Mouse (Mus musculus): ENCODE data around the gene Tmem229b.
"Not testable (repeated sequence)": the region's sequence is repeated elsewhere in the genome, so short reads cannot be mapped to it uniquely, and the experiment has no call there.

Tmem229b gene

DNA sequence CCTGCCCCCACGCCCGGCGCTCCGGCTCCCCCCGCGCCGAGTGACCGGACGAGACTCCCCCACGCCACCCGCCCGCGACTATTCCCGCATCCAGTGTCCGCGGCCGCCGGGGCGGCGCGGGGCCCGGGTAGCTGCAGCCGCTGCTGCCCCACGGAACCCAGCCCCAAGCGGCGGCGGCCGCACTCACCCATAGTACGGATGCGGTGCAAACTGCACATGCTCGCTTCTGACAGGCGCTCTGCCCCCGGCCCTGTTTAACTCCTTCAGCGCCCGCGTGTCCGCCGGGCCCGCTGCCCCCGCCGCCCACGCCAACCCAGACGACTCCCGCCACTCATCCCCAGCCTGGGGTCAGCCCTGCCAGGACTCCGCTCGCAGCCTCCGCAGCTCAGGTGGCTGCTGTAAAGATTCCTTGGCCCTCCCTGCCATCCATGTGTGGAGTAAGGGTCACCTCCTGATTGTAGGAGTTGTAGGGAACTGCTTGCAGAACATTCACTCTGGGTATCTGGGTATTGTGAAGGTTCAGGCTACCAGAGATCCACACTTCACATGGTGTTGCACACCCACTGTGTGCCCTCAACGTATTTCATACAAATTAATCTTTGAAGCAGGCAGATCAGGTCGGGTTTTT is at the start of gene Tmem229b:
TSS of gene Tmem229b (minus strand) at position 502 of the 628 bp plus-strand sequence.
- no peak for DNase-seq (ENCODE audit: low read depth, low spot score)

DNA sequence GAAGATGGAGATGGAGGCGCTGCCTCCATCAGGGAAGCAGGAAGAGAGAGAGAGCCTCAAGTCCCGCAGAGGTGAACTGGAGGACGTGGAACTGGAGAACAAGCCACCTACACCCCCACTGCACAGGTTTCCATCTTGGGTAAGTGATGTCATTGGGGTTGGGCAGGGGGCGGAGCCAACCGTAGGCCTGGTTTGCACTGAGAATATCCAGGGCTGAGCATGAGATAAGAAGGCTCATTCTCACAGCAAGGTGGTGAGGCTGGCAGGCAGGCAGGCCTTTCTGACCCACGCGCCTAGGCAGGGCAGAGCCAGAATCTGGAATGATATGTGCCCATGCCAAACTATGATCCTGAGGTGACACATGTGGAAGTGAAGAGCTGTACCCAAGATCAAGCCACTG is 47.8 kb upstream of the Tmem229b start:
- no peak for DNase-seq (ENCODE audit: low read depth, low spot score)

DNA sequence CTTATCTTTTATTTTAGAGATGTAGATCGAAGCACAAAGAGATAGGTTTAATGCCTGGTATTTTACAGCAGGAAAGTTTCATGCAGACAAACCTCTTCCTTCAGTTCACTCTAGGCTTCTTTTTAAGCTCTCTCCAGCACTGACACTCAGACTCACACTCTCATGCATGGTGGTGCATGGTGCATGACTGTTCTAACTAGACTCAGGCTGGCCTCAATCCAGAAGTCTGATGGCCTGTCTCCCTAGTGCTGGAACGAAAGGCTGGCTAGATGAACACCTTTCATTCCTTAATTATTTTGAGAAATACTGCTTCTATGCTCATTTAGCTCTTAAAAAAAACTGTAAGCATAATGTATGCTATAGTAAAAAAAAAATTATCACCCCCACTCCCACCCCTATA is 44.6 kb upstream of the Tmem229b start:
- no peak for DNase-seq (ENCODE audit: low read depth, low spot score)

- no peak for DNase-seq (ENCODE audit: low read depth, low spot score)
Measured at GRCm38 (mm10) chr12:79050545-79051212, 43.3 kb upstream of the Tmem229b start.

DNA sequence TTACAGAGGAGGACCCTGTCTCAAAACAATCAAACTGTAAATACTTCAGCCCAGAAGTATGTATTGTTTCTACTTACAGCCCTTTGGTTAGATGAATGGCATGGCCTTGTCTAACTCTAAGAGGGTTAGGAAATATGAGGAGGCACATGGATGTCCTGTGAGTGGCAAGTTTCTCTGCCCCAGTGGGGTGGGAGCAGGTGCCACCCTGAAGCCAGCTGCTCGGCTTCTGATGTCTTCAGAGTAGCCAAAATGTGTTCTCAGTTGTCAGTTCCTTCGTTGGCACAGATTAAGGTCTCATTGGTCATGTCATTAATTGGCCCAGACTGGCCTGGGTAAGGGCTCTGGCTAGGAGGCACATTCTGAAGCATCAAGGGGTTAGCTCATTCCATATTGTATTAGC is 42.4 kb upstream of the Tmem229b start:
- no peak for DNase-seq (ENCODE audit: low read depth, low spot score)

- no peak for DNase-seq (ENCODE audit: low read depth, low spot score)
Measured at GRCm38 (mm10) chr12:79048898-79049297, 41.5 kb upstream of the Tmem229b start.

DNA sequence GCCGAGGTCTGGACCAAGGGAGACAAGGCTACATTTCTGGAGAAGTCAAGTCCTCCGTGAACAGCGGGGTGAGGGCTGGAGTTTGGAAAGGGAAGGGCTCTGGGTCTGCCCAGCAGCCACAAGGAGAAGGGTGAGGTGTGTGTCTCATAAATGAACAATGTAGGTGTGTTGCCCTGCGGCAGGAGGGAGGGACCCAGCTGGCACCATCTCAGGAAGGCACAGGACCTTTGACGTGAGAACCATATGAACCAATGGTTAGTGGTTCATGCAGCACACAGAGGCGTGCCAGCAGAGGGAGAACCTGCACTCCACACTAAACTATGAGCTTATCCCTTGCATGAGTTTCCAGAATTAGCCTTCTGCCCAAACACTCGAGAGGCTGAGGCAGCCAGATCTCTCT is 39.8 kb upstream of the Tmem229b start:
- DNase-seq (ENCODE audit: low read depth, low spot score) = no peak

DNA sequence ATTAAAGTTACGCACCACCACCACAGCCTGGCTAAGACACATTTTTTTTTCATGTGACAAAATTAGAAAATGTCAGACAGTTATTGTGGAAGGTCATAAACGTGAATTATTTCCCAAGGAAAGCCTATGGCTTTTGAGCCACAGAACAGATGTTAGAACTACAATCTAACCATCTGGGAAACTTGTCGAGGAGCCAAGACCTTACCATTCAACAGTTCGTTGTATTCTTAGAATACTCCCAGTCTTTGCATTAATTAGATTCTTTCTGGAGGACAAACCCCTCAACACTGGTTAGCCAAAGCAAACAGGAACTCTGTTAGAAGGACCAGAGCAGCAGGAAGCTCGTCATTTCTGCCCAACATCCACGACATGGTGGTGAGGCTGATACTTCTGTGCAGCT is 38.7 kb upstream of the Tmem229b start:
- no peak for DNase-seq (ENCODE audit: low read depth, low spot score)

DNA sequence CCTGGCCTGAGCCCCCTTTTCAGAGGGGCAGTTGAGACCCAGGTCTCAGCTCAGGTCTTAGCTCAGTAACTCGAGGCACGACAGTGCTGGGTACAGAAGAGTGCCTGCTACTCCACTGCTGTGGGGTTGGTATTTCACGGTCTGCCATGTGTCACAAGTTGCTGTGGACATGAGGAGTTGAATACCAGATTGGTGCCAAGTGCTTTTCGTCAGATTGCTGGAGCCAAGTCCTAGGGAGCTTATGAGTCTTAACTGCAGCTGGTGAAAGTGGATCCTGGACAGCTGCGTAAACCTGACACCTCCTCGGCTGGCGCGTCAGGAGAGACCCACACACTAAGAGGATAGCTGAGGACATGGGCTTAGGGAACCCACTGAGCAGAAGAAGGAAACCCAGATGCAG is 37.2 kb upstream of the Tmem229b start:
- no peak for DNase-seq (ENCODE audit: low read depth, low spot score)

DNA sequence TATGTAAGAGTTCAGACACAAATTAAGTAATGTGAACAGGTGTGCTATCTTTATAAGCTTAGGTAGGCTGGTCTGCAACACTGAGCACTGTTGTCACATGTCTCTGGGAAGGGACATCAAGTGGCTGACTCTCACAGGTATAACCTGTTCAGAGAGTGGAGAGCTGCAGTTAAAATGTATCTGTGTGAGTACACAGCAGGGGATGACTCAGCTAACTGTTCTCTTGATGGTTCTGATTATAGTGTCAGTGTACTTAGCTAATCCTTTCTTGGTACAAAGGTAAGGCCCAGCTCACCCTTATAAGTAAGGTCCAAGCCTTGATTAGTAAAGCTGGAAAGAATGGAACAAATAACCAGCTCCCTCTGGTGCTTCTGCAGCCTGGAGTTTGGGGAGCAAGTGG is 34.0 kb upstream of the Tmem229b start:
- DNase-seq (ENCODE audit: low read depth, low spot score) = no peak

GRCm38 (mm10) chr12:79040201-79040827 is 32.9 kb upstream of the Tmem229b start:
- DNase-seq (ENCODE audit: low read depth, low spot score) = no peak

DNA sequence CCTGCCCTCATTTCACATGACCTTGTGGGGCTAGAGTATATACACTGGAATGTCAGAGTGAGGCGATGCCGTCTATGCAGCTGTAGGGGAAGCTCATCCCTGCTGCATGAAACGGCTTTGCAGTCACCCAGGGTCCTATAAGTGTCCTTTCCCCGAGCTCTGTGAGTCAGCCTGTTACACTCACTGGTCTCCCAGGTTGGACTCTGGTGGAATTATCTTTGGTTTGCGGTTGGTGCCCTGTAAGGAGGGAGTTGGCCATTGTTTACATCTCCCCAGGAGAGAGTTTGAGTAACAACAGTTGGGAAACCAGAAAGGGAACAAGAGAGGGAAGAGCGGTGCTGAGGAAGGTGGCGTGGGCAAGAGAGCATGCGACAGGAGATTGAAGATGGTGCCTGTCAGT is 32.3 kb upstream of the Tmem229b start:
- DNase-seq (ENCODE audit: low read depth, low spot score) = no peak

DNA sequence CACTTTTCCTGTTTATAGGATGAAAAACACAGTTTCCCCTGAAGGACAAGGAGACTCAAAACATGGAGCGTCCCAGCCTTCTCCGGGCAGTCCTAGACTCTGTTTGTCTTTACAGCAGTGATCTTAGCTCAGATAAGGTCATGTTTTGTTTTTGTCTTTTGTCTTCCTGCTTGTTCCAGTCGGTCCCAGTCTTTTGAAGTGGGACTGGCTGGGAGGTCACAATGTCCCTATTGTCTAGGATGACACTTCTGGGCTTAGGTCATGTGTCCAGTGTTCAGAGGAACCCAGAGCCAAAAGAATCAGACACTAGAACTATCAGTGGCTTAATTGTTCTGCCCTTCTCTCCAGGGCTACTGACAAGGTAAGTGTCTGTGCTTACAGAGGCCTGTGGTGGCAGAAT is 27.9 kb upstream of the Tmem229b start:
- DNase-seq (ENCODE audit: low read depth, low spot score) = no peak

DNA sequence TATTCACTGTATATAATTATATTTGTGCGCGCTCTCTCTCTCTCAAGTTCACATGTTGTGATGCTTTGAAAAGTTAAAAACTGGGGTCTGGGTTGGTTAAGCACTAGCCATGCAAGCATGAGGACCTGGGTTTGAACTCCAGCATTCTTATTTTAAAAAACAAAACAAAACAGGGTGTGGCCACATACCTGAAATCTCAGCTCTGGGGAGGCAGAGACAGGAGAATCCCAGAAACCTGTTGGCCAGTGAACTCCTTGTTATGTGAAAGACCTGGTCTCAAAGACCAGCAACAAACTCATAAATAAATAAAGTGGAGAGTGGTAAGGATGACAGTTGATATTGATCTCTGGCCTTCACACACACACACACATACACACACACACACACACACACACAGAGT is 26.9 kb upstream of the Tmem229b start:
- DNase-seq (ENCODE audit: low read depth, low spot score) = no peak

DNA sequence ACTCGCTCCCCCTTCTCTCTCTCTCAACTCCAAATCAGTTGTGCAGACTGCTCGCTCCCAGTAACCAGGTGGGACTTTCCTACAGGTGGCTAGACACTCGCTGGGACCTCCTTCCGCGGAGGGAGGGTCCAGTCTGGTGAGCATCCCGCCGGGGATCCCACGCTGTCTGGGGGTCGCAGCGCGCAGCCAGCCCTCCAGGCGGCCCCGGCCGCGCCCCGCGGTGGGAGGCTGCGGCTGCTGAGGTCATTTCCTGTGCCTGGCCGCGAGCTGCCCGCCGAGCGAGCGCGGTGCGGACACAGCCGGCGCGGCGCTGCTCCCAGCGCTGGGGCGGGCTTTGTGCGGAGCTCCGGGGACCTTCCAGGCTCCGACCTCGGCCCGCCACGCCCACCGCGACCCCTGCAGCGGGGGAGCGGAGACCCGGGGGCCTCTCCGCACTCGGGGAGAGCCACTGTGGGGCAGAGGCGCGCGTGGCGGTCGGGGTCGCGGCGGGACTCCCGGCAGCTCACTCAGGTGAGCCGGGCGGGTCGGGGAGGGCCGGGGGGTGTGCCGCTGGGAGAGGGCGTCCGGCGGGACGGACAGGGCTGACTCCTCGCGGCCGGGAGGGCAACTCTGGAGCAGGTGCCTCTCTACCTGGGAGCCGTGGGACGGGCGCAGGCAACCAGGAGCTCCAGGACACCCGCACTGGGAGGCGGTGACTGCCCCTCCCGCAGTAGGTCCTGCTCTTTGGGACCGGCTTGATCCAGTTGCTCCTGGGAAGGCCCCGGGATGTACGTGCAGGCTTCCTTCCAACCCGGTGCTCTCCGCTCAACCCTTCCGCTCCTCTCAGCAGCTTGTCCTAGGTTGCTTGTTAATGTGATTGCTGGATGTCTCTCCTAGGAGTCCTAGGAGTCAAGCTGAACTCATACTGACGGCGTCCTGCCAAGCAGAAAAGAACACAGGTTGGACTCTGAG is 21.8 kb upstream of the Tmem229b start, which contains the start of gene Plekhh1:
TSS of gene Plekhh1 (plus strand) at position 253 of the 951 bp plus-strand sequence.
- no peak for DNase-seq (ENCODE audit: low read depth, low spot score)

- not testable (repeated sequence) for DNase-seq (ENCODE audit: low read depth, low spot score)
Measured at GRCm38 (mm10) chr12:79027526-79027925, 20.1 kb upstream of the Tmem229b start.

- no peak for DNase-seq (ENCODE audit: low read depth, low spot score)
Measured at GRCm38 (mm10) chr12:79022882-79023281, 15.5 kb upstream of the Tmem229b start.

DNA sequence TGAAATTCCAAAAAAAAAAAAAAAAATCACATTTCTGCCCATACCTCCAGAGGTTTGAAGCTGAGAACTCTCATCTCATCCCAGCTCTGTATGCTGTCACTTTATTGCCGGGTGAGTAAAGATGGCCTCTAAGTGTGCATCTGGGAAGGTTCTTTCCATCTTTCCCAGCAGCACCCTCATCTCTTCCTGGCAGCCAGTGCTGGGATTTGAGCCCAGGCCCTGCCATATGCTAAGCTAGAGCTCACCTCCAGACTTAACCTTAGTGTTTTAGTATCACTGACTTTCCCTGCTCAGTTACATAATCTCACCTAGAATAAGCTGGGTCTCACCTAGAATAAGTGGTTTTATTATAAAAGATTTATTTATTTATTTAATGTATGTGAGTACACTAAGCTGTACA is 14.5 kb upstream of the Tmem229b start:
- no peak for DNase-seq (ENCODE audit: low read depth, low spot score)

DNA sequence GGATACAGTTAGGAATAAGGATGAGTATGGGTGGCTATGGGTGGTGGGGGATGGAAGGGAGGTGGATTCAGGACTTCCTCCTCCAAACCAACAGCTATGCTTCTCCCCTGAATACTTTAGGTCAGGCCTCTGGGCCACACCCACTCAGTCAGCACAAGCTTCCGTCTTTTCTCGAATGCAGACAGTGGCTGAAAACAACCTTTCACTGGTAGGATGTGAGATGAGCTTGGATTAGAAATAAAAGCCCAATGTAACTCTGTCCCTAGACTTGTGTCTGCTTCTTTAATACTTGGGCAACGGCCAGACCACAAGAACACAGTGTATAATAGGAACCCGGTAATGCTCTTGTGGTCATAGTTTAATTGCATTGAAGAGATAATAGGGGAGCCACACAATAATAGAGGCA is 10.6 kb upstream of the Tmem229b start:
- no peak for DNase-seq (ENCODE audit: low read depth, low spot score)

GRCm38 (mm10) chr12:79016109-79016508 is 8.7 kb upstream of the Tmem229b start:
- no peak for DNase-seq (ENCODE audit: low read depth, low spot score)

DNA sequence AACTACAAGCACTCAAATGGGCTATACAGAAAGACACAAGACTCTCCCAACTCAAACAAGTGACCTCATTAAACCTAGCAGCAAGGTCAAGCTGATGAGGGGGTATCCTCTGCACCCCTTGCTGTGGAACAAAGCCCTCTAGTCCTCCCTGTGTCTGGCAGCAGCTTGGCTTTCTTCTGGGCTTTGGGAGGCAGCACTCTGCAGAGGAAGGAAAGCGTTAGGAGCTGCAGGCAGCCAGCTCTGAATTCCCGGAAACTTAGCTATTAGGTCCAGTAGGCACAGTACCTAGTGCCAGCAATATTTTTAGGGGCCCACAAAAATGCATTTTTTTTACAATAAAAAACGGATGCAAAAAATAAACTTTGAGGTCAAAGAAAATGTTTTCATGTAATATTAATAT is 3.1 kb upstream of the Tmem229b start:
- no peak for DNase-seq (ENCODE audit: low read depth, low spot score)
